Mouse (Mus musculus) forebrain, embryonic 10.5 days (tissue): ENCODE data around the gene Hist1h2bp. TPM values are rescaled to one million over a fixed set of nuclear protein-coding genes. Genes with fewer than 3 reads are reported as not detected.
A peak's percentile ranks its signal among the peaks of the same experiment; 100 is the strongest.
"Not testable (repeated sequence)": the region's sequence is repeated elsewhere in the genome, so short reads cannot be mapped to it uniquely, and the experiment has no call there.

Experiments
- DNase-seq: peaks from one replicate; pipeline ENCODE4 v3.0.0-alpha.2; 2017; ENCODE audit warnings: low spot score; ENCODE audit errors: extremely low spot score
- H3K27ac ChIP-seq: fragments of 300-500 bp; sonication (generic); 2 replicates; pipeline ENCODE4 v1.5.1; 2016; ENCODE audit warnings: mild to moderate bottlenecking
- H3K27me3 ChIP-seq: fragments of 300-500 bp; sonication (generic); 2 replicates; pipeline ENCODE4 v1.6.1; 2016; ENCODE audit warnings: mild to moderate bottlenecking; ENCODE audit not compliant: poor library complexity, severe bottlenecking
- H3K36me3 ChIP-seq: fragments of 300-500 bp; sonication (generic); replicated peaks from 2 replicates; pipeline ENCODE4 v1.6.1; 2016; ENCODE audit warnings: mild to moderate bottlenecking, moderate library complexity
- H3K4me1 ChIP-seq: fragments of 300-500 bp; sonication (generic); 2 replicates; pipeline ENCODE4 v1.6.1; 2016
- H3K4me3 ChIP-seq: fragments of 300-500 bp; sonication (generic); 2 replicates; pipeline ENCODE4 v1.5.1; 2016; ENCODE audit warnings: mild to moderate bottlenecking, moderate library complexity
- H3K9me3 ChIP-seq: fragments of 300-500 bp; sonication (generic); 2 replicates; pipeline ENCODE4 v1.6.1; 2016; ENCODE audit warnings: mild to moderate bottlenecking, moderate library complexity
- WGBS: fragments of 180-500 bp; shearing (Covaris S2); methylation state at CpG from one replicate; pipeline ENCODE4 v1.1.7; 2016; 5-methylcytosine and 5-hydroxymethylcytosine counted together
- polyA plus RNA-seq: library from polyadenylated mRNA; unstranded; fragments of >200 nt; fragmentation: Nextera tagmentation; extraction: Ambion mirVana; gene quantifications from 2 replicates; pipeline ENCODE4 v1.2.1, GENCODE M21; 2016

The Hist1h2bp gene
- polyA plus RNA-seq, 1 experiment from 2014 or later = 4.3 TPM

DNA sequence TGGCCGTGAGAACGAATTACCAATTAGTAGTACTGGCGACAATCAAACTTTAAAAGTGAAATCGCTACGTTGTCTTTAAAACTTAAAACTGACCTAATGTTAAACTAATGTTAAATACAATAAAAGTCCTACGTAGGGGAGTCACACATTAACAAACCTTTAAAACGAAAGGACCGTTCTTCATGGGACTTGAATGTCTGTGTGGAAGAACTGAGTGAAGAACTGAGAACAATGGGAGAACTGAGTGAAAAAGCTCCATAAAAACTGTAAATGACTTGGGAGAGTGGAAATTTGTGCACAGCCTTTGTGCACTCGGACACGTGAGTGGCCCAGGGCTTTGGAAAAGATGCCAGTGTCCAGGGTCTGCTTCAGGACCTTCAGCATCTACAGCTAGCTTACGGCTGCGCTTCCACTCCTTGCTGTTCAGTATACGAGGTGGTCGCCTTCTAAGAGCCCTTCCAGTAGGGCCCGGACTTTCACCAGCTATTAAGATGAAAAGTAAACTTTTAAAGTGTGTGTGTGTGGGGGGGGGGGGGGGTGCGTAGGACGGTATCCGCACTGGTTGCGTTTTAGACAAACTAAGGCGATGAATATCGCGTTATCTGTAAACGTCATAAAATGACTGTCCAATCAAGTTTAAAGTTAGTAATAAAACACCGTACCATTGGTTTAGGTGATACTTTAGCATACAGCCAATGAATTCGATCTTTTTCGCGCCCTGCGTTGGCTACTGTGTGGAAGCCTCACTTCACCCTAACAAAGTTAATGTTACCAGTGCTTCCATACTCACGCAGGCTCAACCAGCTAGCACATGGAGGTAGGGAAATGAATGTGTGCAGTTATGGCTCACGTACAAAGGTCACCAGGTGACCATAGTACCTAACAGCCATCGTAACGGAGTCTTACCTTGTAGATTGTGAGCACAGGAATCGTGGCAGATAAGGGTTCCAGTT, 8.2 kb upstream of the Hist1h2bp start:
- WGBS = 7% methylated on average over 33 of the region's 33 CpGs
- Histone ChIP-seq H3K27ac (peak overlapping the region; percentile 99), H3K27me3 (no peaks in the 10 kb centered on the region), H3K36me3 (no peaks in the 10 kb centered on the region; the same call in 1 of the 2 replicates), H3K9me3 (no peaks in the 10 kb centered on the region), H3K4me1 (peaks cover 47% of the 10 kb centered on the region), H3K4me3 (peak overlapping the region; percentile 77)
- peak; percentile 75 for DNase-seq

DNA sequence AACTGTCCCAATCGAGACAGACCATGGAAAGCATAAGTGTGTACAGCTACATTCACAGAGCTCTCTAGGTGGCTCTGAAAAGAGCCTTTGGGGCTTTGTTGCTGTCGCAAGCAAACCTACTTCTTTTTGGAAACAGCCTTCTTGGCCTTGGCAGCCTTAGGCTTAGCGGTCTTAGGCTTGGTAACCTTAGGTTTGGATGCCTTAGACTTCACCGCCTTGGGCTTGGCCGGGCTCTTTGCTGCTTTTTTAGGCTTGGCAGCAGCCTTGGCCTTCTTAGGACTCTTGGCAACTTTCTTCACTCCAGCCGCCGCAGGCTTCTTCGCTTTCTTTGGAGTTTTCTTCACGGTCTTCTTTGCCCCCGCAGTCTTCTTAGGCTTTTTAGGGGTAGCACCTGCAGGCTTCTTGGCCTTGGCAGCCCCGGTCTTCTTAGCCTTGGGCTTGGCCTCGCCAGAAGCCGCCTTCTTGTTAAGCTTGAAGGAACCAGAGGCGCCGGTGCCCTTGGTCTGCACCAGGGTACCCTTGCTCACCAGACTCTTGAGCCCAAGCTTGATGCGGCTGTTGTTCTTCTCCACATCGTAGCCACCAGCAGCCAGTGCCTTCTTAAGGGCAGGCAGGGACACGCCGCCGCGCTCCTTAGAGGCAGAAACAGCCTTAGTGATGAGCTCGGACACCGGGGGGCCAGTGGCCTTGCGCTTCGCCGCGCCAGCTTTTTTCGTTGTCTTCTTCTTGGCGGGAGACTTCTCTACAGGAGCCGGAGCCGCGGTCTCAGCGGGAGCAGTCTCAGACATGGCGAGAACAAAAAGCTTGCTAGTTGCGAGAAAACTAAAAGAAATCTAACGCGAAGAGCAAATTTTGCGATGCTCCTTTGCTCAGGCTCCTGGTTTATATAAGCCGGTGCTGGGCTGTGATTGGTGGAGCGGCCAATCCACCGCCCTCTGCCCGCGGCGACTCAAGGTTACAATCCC, 7.2 kb upstream of the Hist1h2bp start, which contains the start of gene Hist1h1b:
TSS of gene Hist1h1b (minus strand) at position 859 of the 965 bp plus-strand sequence.
- no peaks in the 10 kb centered on the region for H3K36me3 ChIP-seq
- under 1% methylated on average over 44 of the region's 44 CpGs for WGBS
- peak; percentile 83 for DNase-seq
- no peaks in the 10 kb centered on the region for H3K27me3 ChIP-seq
- H3K9me3 ChIP-seq = no peaks in the 10 kb centered on the region
- H3K4me1 ChIP-seq = peaks cover 55% of the 10 kb centered on the region
- peak within 1 kb of the TSS; percentile 77 for H3K4me3 ChIP-seq
- H3K27ac ChIP-seq = peak within 1 kb of the TSS; percentile 99

DNA sequence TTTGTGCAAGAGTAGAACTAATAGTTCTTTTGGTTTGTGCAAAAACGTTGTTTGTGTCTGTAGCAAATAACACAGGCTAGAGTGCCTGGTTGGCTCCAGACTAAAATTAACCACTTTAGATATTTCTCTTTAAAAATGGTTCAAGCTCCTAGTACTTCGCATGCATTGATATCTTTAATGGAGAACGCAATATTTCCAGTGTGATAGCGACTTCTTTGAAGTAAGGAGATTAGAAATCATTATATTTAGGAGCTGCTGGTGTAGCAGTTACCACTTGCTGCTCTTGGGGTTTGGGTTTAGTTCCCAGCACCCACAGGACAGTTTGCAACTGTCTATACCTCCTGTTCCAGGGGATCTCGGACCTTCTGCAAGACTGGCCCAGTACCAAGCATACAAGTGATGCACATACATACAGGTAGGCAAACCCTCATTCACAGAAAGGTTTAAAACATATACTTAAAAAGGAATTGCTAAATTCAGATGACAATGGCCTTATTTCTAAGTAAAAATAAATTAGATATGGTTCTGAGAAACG, 6.2 kb upstream of the Hist1h2bp start:
- Histone ChIP-seq H3K4me3 (peak overlapping the region; percentile 77), H3K36me3 (no peaks in the 10 kb centered on the region), H3K27ac (peak overlapping the region; percentile 99), H3K4me1 (peaks cover 65% of the 10 kb centered on the region), H3K9me3 (no peaks in the 10 kb centered on the region), H3K27me3 (no peaks in the 10 kb centered on the region)
- 50% methylated on average over 6 of the region's 6 CpGs for WGBS
- peak; percentile 19 for DNase-seq

DNA sequence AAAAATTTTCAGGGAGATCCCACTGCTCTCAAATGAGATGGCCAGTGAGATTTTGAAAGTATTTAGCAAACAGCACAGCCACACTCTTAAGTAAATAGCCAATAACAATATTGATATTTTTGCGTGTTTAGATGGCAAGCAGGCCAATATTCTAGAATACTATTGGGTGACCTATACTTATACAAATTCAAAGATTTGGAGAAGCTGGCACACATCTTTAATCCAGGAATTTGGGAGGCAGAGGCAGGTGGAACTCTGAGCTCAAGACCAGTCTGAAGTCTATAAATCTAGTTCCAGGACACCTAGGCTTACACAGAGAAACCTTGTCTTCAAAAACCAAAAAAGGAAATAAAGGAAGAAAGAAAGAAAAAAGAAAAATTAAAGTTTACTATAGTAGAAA, 5.6 kb upstream of the Hist1h2bp start:
- Histone ChIP-seq H3K9me3 (no peaks in the 10 kb centered on the region), H3K36me3 (no peaks in the 10 kb centered on the region), H3K4me3 (peak overlapping the region; percentile 56; the same call in 1 of the 2 replicates), H3K27ac (peak overlapping the region; percentile 99), H3K27me3 (no peaks in the 10 kb centered on the region), H3K4me1 (peaks cover 69% of the 10 kb centered on the region)
- 87% methylated on average over 1 of the region's 1 CpGs for WGBS
- DNase-seq = no peak

DNA sequence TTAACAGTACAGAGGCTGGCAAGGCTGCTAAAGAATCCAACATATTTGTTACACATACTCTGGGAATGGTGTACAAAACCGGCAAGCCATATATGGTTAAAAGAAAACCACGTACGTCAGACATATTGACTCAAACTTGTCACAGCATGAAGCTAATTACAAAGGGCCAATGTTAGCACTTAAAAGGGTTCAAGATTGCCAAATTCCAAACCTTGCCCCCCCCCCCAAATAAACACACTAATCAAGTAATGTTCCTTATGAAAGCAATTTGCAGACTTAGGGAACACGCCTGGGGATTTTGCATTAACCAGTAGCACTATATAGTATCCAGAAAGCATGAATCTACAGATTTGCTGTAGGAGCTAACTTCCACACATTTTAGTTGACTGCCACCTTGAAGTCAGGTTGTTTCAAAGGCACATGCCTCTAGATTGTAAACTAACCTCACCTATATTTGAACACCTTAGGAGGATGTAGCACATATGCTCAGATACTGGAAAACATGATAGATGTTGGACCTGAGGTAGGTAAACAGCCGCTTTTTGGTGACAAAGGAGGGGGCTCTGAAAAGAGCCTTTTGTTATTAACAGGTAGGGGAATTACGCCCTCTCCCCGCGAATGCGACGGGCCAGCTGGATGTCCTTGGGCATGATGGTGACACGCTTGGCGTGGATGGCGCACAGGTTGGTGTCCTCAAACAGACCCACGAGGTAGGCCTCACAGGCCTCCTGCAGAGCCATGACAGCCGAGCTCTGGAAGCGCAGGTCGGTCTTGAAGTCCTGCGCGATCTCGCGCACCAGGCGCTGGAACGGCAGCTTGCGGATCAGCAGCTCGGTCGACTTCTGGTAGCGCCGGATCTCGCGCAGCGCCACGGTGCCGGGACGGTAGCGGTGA, 4.7 kb upstream of the Hist1h2bp start:
- not testable (repeated sequence) for H3K36me3 ChIP-seq, H3K9me3 ChIP-seq, H3K27me3 ChIP-seq
- Histone ChIP-seq H3K4me1 (peaks cover 61% of the 10 kb centered on the region), H3K27ac (peak overlapping the region; percentile 99), H3K4me3 (peak overlapping the region; percentile 56)
- DNase-seq = peak; percentile 48
- 1% methylated on average over 19 of the region's 35 CpGs for WGBS

DNA sequence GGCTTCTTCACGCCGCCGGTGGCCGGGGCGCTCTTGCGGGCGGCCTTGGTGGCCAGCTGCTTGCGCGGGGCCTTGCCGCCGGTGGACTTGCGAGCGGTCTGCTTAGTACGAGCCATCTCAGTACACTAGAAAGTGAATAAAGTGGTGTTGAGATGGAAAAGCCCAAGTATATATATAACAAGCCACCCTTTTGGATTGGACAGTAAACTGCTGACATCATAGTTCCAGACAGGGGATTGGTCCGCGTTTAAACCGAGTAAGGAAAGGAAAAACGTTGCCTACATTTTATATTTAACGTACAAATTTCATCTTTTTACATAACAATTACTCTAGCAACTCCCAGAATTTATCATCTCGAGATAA, 4.0 kb upstream of the Hist1h2bp start, which contains the start of gene Hist1h3i:
TSS of gene Hist1h3i (minus strand) at position 116 of the 363 bp plus-strand sequence.
- Histone ChIP-seq H3K4me1 (peaks cover 61% of the 10 kb centered on the region), H3K9me3 (no peaks in the 10 kb centered on the region), H3K36me3 (no peaks in the 10 kb centered on the region), H3K27ac (peak within 1 kb of the TSS; percentile 99), H3K4me3 (peak within 1 kb of the TSS; percentile 56), H3K27me3 (no peaks in the 10 kb centered on the region)
- peak; percentile 56 for DNase-seq
- WGBS = under 1% methylated on average over 16 of the region's 20 CpGs

DNA sequence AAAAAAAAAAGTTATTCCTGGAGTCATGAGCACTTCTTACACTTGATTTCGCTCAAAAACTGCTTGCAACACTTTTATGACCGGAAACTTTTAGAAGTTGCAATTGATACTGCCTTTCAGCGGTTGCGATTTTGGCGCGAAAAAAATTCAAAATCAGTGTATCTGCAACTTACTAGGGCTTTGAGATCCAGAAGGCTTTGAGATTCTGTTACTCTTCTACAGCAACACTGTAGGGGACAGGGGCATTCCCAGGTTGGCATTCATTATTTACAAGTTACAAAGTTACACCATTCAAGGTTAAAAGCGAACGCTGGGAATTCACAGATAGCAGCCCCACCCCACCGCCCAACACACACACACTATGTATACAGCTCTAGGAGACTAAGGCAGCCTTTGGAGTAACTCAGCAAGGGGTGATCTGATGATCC, 3.5 kb upstream of the Hist1h2bp start:
- 2% methylated on average over 9 of the region's 9 CpGs for WGBS
- Histone ChIP-seq H3K4me1 (peaks cover 61% of the 10 kb centered on the region), H3K4me3 (peak overlapping the region; percentile 56), H3K27me3 (no peaks in the 10 kb centered on the region), H3K27ac (peak overlapping the region; percentile 99), H3K9me3 (no peaks in the 10 kb centered on the region), H3K36me3 (no peaks in the 10 kb centered on the region)
- DNase-seq = peak; percentile 63

DNA sequence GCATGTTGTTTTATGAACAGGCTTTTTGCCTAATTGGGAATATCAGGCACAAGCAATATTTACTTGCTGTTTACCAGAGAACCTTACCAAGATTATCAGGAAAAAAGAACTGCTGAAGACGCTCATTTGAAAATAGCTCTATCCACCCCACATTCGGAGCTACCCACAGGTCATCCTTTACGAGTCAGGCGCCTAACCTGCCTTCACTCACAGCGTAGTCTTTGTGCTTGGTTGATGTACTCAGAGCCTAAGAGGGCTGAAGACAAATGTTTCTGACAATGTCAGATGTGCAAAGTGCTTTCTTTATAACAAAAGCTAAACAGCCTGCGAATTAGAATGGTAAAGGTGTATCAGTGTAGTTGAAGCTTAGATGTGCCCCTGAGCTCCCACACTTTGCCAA, 3.0 kb upstream of the Hist1h2bp start:
- Histone ChIP-seq H3K36me3 (no peaks in the 10 kb centered on the region), H3K9me3 (no peaks in the 10 kb centered on the region), H3K4me3 (peak overlapping the region; percentile 56), H3K27me3 (no peaks in the 10 kb centered on the region), H3K4me1 (peaks cover 65% of the 10 kb centered on the region), H3K27ac (peak overlapping the region; percentile 99)
- peak; percentile 17 for DNase-seq
- WGBS = 27% methylated on average over 6 of the region's 6 CpGs

DNA sequence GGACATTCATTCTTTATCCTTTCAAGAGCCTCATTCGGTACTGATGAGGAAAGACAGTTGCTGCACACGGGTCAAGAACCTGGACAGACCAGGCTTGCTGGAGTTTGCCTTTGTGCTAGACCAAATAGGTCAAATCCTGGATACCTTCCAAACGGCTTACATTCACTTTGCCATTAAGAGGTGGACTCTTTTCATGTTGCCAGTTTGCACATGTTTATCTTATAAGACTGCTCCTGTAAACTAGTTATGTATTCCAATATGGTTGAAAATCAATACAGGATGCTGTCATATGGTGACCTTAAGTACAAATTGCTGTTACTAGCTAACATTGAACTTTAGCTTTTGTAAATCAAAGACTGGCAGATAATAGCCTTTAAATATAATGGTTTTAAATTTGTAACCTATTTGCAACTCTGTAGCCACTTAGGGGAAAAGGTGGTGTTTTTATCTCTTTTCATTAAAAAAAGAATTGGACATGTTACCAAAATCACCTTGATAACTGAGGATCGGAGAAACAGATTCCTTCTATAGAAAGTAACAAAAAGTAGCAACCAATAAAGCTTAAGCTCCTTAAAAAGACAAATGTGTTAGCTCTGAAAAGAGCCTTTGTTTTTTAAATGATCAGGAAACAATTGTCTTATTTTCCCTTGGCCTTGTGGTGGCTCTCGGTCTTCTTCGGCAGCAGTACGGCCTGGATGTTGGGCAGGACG, 917 bp upstream of the Hist1h2bp start:
- Histone ChIP-seq H3K27me3 (no peaks in the 10 kb centered on the region), H3K36me3 (no peaks in the 10 kb centered on the region), H3K9me3 (no peaks in the 10 kb centered on the region), H3K4me1 (peaks cover 68% of the 10 kb centered on the region), H3K27ac (peak overlapping the region; percentile 99), H3K4me3 (peak overlapping the region; percentile 53)
- DNase-seq = peak; percentile 35
- 6% methylated on average over 8 of the region's 8 CpGs for WGBS

DNA sequence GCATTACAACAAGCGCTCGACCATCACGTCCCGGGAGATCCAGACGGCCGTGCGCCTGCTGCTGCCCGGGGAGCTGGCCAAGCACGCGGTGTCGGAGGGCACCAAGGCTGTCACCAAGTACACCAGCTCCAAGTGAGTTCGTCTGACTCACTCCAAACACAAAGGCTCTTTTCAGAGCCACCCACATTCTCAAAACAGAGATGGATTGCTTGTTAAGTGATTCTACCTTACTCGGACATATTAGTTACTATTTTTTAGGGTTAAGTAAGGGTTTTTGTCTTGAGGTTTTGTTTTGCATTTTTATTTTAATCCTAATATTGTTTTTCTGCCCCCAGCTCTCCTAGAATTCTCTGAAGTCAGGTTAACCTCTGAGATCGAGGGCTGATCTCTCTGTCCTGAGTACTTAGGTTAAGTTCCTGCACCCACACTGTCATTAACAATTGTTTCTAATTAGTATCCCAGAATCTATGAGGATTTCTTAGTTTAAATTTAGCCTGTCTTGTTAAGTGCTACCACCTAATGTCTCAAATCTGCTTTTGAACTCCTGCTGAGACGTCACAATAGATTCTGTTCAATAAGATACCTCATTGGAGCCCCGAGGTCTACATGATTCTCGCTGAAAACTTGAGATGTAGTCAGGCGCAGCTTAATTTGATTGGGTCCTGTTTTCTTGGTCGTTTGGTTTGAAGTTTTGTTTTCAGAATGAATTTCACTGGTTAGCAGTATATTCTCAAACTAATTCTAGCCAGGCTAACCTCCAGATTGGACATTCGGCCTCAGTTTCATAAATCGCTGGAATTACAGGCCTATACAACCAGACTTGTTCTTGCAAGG, 716 bp downstream of the Hist1h2bp start:
- Histone ChIP-seq H3K27ac (peak overlapping the region; percentile 91), H3K4me1 (peaks cover 60% of the 10 kb centered on the region), H3K27me3 (no peaks in the 10 kb centered on the region), H3K9me3 (no peaks in the 10 kb centered on the region), H3K4me3 (peak overlapping the region; percentile 53), H3K36me3 (no peaks in the 10 kb centered on the region)
- WGBS = 10% methylated on average over 17 of the region's 21 CpGs
- DNase-seq = peak; percentile 26
